Mouse (Mus musculus): ENCODE data around the gene Fitm1. TPM values are rescaled to one million over a fixed set of nuclear protein-coding genes. Genes with fewer than 3 reads are reported as not detected.
A peak's percentile ranks its signal among the peaks of the same experiment; 100 is the strongest.

Fitm1 gene
- polyA plus RNA-seq, 1 experiment, result not detected

- no peak for TF ChIP-seq CTCF (IDR thresholded peaks at IDR 0.05; ENCODE audit: control insufficient read depth, insufficient read depth, low read length)
- TF ChIP-seq POLR2A (IDR thresholded peaks at IDR 0.05; ENCODE audit: borderline replicate concordance, control insufficient read depth, low read depth, low read length), result peak; percentile 58; the same call in 1 of the 2 replicates
- Histone ChIP-seq H3K27ac (ENCODE audit: control insufficient read depth, insufficient read depth, low read depth, low read length, poor library complexity) (peak within 1 kb of the TSS; percentile 70), H3K4me3 (replicated peaks; ENCODE audit: control insufficient read depth, low read depth, low read length) (peak within 1 kb of the TSS; percentile 79), H3K4me1 (ENCODE audit: control insufficient read depth, insufficient read depth, low read length) (no peaks in the 10 kb centered on the region; the same call in 1 of the 2 replicates)
- WGBS, result 5% methylated on average over 43 of the region's 43 CpGs
Observed at GRCm38 (mm10) chr14:55584702-55585565, 9.5 kb downstream of the Fitm1 start, which contains the start of gene Emc9. TSS of gene Emc9 (minus strand) at chr14:55585302.

GRCm38 (mm10) chr14:55585566-55585960, 10.1 kb downstream of the Fitm1 start:
- Histone ChIP-seq H3K27ac (ENCODE audit: control insufficient read depth, insufficient read depth, low read depth, low read length, poor library complexity) (peak overlapping the region; percentile 23), H3K4me3 (replicated peaks; ENCODE audit: control insufficient read depth, low read depth, low read length) (no peak overlapping the region), H3K4me1 (ENCODE audit: control insufficient read depth, insufficient read depth, low read length) (no peaks in the 10 kb centered on the region; the same call in 1 of the 2 replicates)
- no peak for TF ChIP-seq POLR2A (IDR thresholded peaks at IDR 0.05; ENCODE audit: borderline replicate concordance, control insufficient read depth, low read depth, low read length)
- TF ChIP-seq CTCF (IDR thresholded peaks at IDR 0.05; ENCODE audit: control insufficient read depth, insufficient read depth, low read length), result no peak
- WGBS, result 28% methylated on average over 6 of the region's 6 CpGs

- H3K4me3 ChIP-seq (replicated peaks; ENCODE audit: control insufficient read depth, low read depth, low read length), result no peak overlapping the region
- WGBS, result 49% methylated on average over 2 of the region's 2 CpGs
- H3K4me1 ChIP-seq (ENCODE audit: control insufficient read depth, insufficient read depth, low read length), result no peaks in the 10 kb centered on the region; the same call in 1 of the 2 replicates
- TF ChIP-seq POLR2A (IDR thresholded peaks at IDR 0.05; ENCODE audit: borderline replicate concordance, control insufficient read depth, low read depth, low read length) (no peak), CTCF (IDR thresholded peaks at IDR 0.05; ENCODE audit: control insufficient read depth, insufficient read depth, low read length) (no peak)
- peak overlapping the region; percentile 49; the same call in 1 of the 2 replicates for H3K27ac ChIP-seq (ENCODE audit: control insufficient read depth, insufficient read depth, low read depth, low read length, poor library complexity)
Observed at GRCm38 (mm10) chr14:55586149-55586548, 10.7 kb downstream of the Fitm1 start.

- H3K27ac ChIP-seq (ENCODE audit: control insufficient read depth, insufficient read depth, low read depth, low read length, poor library complexity), result no peak overlapping the region
- TF ChIP-seq POLR2A (IDR thresholded peaks at IDR 0.05; ENCODE audit: borderline replicate concordance, control insufficient read depth, low read depth, low read length) (no peak), CTCF (IDR thresholded peaks at IDR 0.05; ENCODE audit: control insufficient read depth, insufficient read depth, low read length) (no peak)
- WGBS, result 93% methylated on average over 5 of the region's 5 CpGs
- H3K4me3 ChIP-seq (replicated peaks; ENCODE audit: control insufficient read depth, low read depth, low read length), result no peak overlapping the region
- H3K4me1 ChIP-seq (ENCODE audit: control insufficient read depth, insufficient read depth, low read length), result no peaks in the 10 kb centered on the region; the same call in 1 of the 2 replicates
Observed at GRCm38 (mm10) chr14:55589271-55589670, 13.9 kb downstream of the Fitm1 start.

GRCm38 (mm10) chr14:55589771-55590448, 14.5 kb downstream of the Fitm1 start:
- TF ChIP-seq CTCF (IDR thresholded peaks at IDR 0.05; ENCODE audit: control insufficient read depth, insufficient read depth, low read length) (no peak), POLR2A (IDR thresholded peaks at IDR 0.05; ENCODE audit: borderline replicate concordance, control insufficient read depth, low read depth, low read length) (no peak)
- no peak overlapping the region; the same call in 1 of the 2 replicates for H3K27ac ChIP-seq (ENCODE audit: control insufficient read depth, insufficient read depth, low read depth, low read length, poor library complexity)
- no peak overlapping the region for H3K4me3 ChIP-seq (replicated peaks; ENCODE audit: control insufficient read depth, low read depth, low read length)
- no peaks in the 10 kb centered on the region; the same call in 1 of the 2 replicates for H3K4me1 ChIP-seq (ENCODE audit: control insufficient read depth, insufficient read depth, low read length)
- WGBS, result 56% methylated on average over 11 of the region's 11 CpGs

GRCm38 (mm10) chr14:55590748-55591330, 15.4 kb downstream of the Fitm1 start, which contains the start of gene Psme2:
TSS of gene Psme2 (minus strand) at chr14:55591113.
- peak within 1 kb of the TSS; percentile 96 for H3K27ac ChIP-seq (ENCODE audit: control insufficient read depth, insufficient read depth, low read depth, low read length, poor library complexity)
- H3K4me1 ChIP-seq (ENCODE audit: control insufficient read depth, insufficient read depth, low read length), result no peaks in the 10 kb centered on the region; the same call in 1 of the 2 replicates
- TF ChIP-seq POLR2A (IDR thresholded peaks at IDR 0.05; ENCODE audit: borderline replicate concordance, control insufficient read depth, low read depth, low read length), result no peak
- TF ChIP-seq CTCF (IDR thresholded peaks at IDR 0.05; ENCODE audit: control insufficient read depth, insufficient read depth, low read length), result no peak
- H3K4me3 ChIP-seq (replicated peaks; ENCODE audit: control insufficient read depth, low read depth, low read length), result peak within 1 kb of the TSS; percentile 96
- WGBS, result under 1% methylated on average over 22 of the region's 22 CpGs

GRCm38 (mm10) chr14:55591331-55591891, 16.0 kb downstream of the Fitm1 start, which contains the start of gene Rnf31:
TSS of gene Rnf31 (plus strand) at chr14:55591708.
- Histone ChIP-seq H3K4me1 (ENCODE audit: control insufficient read depth, insufficient read depth, low read length) (no peaks in the 10 kb centered on the region; the same call in 1 of the 2 replicates), H3K4me3 (replicated peaks; ENCODE audit: control insufficient read depth, low read depth, low read length) (peak within 1 kb of the TSS; percentile 96), H3K27ac (ENCODE audit: control insufficient read depth, insufficient read depth, low read depth, low read length, poor library complexity) (peak within 1 kb of the TSS; percentile 96)
- peak; percentile 60; the same call in 1 of the 2 replicates for TF ChIP-seq POLR2A (IDR thresholded peaks at IDR 0.05; ENCODE audit: borderline replicate concordance, control insufficient read depth, low read depth, low read length)
- TF ChIP-seq CTCF (IDR thresholded peaks at IDR 0.05; ENCODE audit: control insufficient read depth, insufficient read depth, low read length), result no peak
- WGBS, result under 1% methylated on average over 33 of the region's 33 CpGs

Measured in bone marrow, adult 2 months (tissue).